Mouse (Mus musculus) frontal cortex, adult (tissue): ENCODE data around the gene Klf3.

Experiments used
- ATAC-seq: cut with Nextera tagmentation; 2 replicates; pipeline ENCODE4 v1.9.2; 2017; ENCODE audit warnings: mild to moderate bottlenecking, moderate library complexity, mixed read lengths; ENCODE audit not compliant: low TSS enrichment

The Klf3 gene

GRCm38 (mm10) chr5:64809864-64810263, 6.7 kb downstream of the Klf3 start:
- no peak for ATAC-seq

- ATAC-seq, result no peak
Measured at GRCm38 (mm10) chr5:64810860-64811499, 7.8 kb downstream of the Klf3 start.

- ATAC-seq, result peak; percentile 39; the same call in 1 of the 2 replicates
Measured at GRCm38 (mm10) chr5:64811500-64812123, 8.4 kb downstream of the Klf3 start.

- no peak for ATAC-seq
Measured at GRCm38 (mm10) chr5:64812124-64812982, 9.2 kb downstream of the Klf3 start.

GRCm38 (mm10) chr5:64812983-64813304, 9.8 kb downstream of the Klf3 start:
- no peak for ATAC-seq

GRCm38 (mm10) chr5:64813361-64813760, 10.2 kb downstream of the Klf3 start:
- ATAC-seq, result peak; percentile 26

- ATAC-seq, result no peak
Measured at GRCm38 (mm10) chr5:64814416-64814815, 11.2 kb downstream of the Klf3 start.

- ATAC-seq, result no peak
Measured at GRCm38 (mm10) chr5:64815631-64816030, 12.4 kb downstream of the Klf3 start.

GRCm38 (mm10) chr5:64816290-64816973, 13.2 kb downstream of the Klf3 start:
- ATAC-seq, result no peak

- ATAC-seq, result no peak
Measured at GRCm38 (mm10) chr5:64816974-64817296, 13.7 kb downstream of the Klf3 start.

- no peak for ATAC-seq
Measured at GRCm38 (mm10) chr5:64819390-64819789, 16.2 kb downstream of the Klf3 start.

- peak; percentile 60 for ATAC-seq
Measured at GRCm38 (mm10) chr5:64820138-64820537, 16.9 kb downstream of the Klf3 start.

- no peak for ATAC-seq
Measured at GRCm38 (mm10) chr5:64821294-64821693, 18.1 kb downstream of the Klf3 start.

- no peak for ATAC-seq
Measured at GRCm38 (mm10) chr5:64821964-64822363, 18.8 kb downstream of the Klf3 start.

- no peak for ATAC-seq
Measured at GRCm38 (mm10) chr5:64823431-64823830, 20.2 kb downstream of the Klf3 start.

- peak; percentile 94 for ATAC-seq
Measured at GRCm38 (mm10) chr5:64824765-64825164, 21.6 kb downstream of the Klf3 start.

GRCm38 (mm10) chr5:64825496-64825895, 22.3 kb downstream of the Klf3 start:
- no peak for ATAC-seq

GRCm38 (mm10) chr5:64827151-64827550, 24.0 kb downstream of the Klf3 start:
- ATAC-seq, result no peak

GRCm38 (mm10) chr5:64828314-64828713, 25.1 kb downstream of the Klf3 start:
- ATAC-seq, result no peak

GRCm38 (mm10) chr5:64829606-64830005, 26.4 kb downstream of the Klf3 start:
- ATAC-seq, result no peak

- no peak for ATAC-seq
Measured at GRCm38 (mm10) chr5:64830773-64831172, 27.6 kb downstream of the Klf3 start.

- no peak for ATAC-seq
Measured at GRCm38 (mm10) chr5:64833410-64833809, 30.2 kb downstream of the Klf3 start.
